Mouse (Mus musculus) cerebellum, postnatal 4 days (tissue): ENCODE measurements around the gene Jup.

Source experiments
- DNase-seq, 2 experiments: peaks; one replicate each; pipeline ENCODE4 v3.0.0; 2022; ENCODE audit warnings: low spot score in 2 of 2, mixed read lengths in 1 of 2

The Jup gene

GRCm38 (mm10) chr11:100397600-100398389, at the start of gene Jup:
TSS of gene Jup (minus strand) at chr11:100397763.
- DNase-seq = peak; percentile 98 to 99

GRCm38 (mm10) chr11:100442625-100443024, 45.1 kb upstream of the Jup start:
- no peak for DNase-seq

GRCm38 (mm10) chr11:100441797-100442196, 44.2 kb upstream of the Jup start, which contains the start of the genes Nt5c3b and Klhl10:
TSS of gene Nt5c3b (minus strand) at chr11:100441808.
TSS of gene Klhl10 (plus strand) at chr11:100441917.
- DNase-seq = no peak

- peak; percentile 67 to 81 for DNase-seq
Measured at GRCm38 (mm10) chr11:100440691-100441522, 43.3 kb upstream of the Jup start.

GRCm38 (mm10) chr11:100437901-100438300, 40.3 kb upstream of the Jup start:
- no peak for DNase-seq

GRCm38 (mm10) chr11:100435678-100436246, 38.2 kb upstream of the Jup start:
- no peak for DNase-seq

- no peak for DNase-seq
Measured at GRCm38 (mm10) chr11:100432002-100432401, 34.4 kb upstream of the Jup start.

- DNase-seq = no peak
Measured at GRCm38 (mm10) chr11:100430052-100430451, 32.5 kb upstream of the Jup start.

- DNase-seq = no peak
Measured at GRCm38 (mm10) chr11:100428612-100429199, 31.1 kb upstream of the Jup start.

- no peak for DNase-seq
Measured at GRCm38 (mm10) chr11:100426820-100427219, 29.3 kb upstream of the Jup start.

GRCm38 (mm10) chr11:100425851-100426250, 28.3 kb upstream of the Jup start:
- peak in 1 of 2 experiments; percentile 62 for DNase-seq

- no peak for DNase-seq
Measured at GRCm38 (mm10) chr11:100423836-100424235, 26.3 kb upstream of the Jup start.

- DNase-seq = no peak
Measured at GRCm38 (mm10) chr11:100421537-100421936, 24.0 kb upstream of the Jup start.

- DNase-seq = no peak
Measured at GRCm38 (mm10) chr11:100414914-100415822, 17.6 kb upstream of the Jup start, which contains the start of gene Fkbp10. TSS of gene Fkbp10 (plus strand) at chr11:100415697.

- peak; percentile 68 to 87 for DNase-seq
Measured at GRCm38 (mm10) chr11:100414021-100414913, 16.7 kb upstream of the Jup start, which contains the start of gene P3h4. TSS of gene P3h4 (minus strand) at chr11:100414836.

GRCm38 (mm10) chr11:100413541-100413940, 16.0 kb upstream of the Jup start:
- no peak for DNase-seq

- DNase-seq = no peak
Measured at GRCm38 (mm10) chr11:100411736-100412135, 14.2 kb upstream of the Jup start.

GRCm38 (mm10) chr11:100409686-100410085, 12.1 kb upstream of the Jup start:
- no peak for DNase-seq

GRCm38 (mm10) chr11:100408835-100409462, 11.4 kb upstream of the Jup start:
- no peak for DNase-seq
